Mouse (Mus musculus) cerebellum, postnatal 10 days (tissue): ENCODE data around the gene Klc1.

ENCODE experiments used
- DNase-seq, 2 experiments: peaks; one replicate each; pipeline ENCODE4 v3.0.0; 2021; ENCODE audit warnings: mixed read lengths in 2 of 2

Klc1 gene

DNA sequence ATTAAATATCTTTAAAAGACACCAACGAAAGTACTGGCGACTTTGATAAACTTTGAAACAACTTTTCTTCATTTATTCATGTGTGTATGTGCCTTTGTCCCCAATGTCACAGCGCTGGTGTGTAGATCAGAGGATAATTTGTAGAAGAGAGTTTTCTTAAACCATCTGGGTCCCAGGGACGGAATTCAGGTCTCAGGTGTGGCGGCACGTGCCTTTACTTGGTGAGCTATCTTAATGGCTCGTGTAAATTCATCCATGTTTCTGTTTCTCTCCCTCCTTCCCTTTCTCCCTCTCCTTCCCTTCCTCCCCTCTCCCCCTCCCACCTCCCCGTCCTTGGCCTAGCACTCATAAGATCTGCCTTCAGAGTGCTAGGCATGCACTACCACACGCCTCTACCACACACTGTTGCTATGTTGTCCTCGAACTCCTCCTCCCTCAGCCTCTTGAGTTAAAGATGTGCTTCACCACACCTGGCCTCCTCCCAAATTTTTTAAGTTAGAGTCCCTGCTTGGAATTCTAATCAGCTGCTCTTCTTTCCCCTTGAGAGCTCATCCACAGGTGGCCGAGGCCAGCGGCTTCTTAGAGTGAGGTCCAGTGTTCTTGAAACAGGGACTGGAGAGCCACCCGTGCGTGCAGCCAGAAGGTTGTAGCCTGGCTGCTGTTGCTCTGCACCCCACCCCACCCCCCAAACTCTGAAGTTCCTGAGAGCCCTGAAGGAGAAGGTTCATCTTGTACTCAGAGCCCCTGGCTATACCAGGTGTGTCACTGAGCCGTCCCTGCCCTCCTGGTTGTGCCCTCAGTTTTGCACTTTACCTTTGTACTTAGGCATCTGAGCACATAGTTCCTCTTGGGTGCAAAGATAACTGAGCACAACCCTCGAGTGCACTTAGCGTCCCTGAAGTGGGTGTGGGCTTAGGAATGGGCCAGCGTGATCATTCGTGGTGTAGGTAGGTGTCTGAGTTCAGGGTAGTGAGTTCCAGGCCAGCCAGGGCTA, 56.4 kb downstream of the Klc1 start:
- no peak for DNase-seq

DNA sequence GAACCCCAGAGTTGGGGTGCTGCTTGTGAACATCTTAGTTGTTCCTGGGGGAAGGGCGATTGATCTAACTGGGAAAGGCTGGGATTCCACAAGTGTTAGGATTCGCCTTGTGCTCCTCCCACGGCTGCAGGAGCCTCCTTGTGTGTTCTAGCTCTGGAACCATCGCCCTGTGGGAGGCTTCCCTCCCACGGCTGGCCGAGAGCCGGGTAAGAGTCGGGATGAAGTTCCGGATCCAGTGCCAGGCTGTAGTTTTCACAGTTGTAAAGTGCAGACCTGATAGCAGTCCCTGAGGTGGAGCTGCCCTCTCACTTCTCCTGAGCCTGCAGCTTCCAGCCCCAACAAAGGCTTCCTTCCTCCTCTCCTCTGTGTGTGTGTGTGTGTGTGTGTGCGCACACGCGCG, 57.9 kb downstream of the Klc1 start:
- DNase-seq: no peak

DNA sequence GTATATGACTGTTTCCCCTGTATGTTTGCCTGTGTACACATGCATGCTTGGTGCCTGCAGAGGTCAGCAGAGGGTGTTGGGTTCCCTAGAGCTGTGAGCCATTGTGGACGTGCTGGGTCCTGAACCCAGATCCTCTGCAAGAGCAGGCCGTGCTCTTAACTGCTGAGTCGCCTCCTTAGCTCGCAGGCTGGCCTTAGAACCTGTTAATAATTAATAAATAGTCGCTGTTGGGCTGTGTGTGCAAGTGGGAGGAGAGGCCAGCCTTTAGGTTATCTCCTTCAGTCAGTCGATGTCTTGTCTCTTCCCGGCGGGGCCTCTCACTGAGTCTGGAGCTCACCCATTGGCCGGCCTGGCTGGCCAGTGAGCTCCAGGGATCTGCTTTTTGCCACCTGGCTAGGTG, 58.3 kb downstream of the Klc1 start:
- no peak for DNase-seq

DNA sequence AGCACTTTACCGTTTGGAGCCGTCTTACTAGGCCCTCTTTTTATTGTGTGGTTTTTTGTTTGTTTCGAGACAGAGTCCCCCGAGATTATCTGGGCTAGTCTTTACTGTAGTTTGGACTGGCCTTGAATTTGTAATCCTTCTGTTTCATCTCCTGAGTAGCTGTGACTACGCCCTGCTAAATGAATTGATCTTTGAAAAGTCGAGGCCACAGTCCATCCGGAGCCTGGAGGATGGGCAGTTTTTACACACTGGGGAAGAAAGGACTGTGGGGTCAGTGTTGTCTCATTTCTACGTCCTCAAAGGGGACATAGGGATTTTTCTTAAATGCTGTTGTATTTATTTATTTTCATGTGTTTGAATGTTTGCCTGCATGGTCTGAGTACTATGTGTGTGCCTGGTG, 59.3 kb downstream of the Klc1 start:
- DNase-seq: no peak

DNA sequence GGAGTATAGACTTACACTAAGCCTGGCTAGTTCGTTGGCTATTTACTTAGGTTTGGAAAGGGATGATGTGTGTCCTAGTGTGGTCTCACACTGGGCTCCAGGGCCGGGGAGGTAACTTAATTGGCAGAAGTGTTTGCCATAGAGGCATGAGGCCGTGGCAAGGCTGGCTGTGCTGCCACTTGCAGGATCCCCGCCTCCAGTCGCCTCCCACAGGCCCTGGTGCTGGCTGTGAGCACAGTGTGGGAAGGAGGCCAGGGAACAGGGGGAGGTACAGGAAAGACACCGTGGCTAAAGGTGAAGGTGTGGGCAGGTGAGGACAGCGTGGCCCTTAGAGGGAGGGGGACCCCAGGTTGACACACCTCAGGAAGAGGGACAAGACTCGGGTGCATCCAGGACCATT, 61.3 kb downstream of the Klc1 start:
- DNase-seq: no peak

DNA sequence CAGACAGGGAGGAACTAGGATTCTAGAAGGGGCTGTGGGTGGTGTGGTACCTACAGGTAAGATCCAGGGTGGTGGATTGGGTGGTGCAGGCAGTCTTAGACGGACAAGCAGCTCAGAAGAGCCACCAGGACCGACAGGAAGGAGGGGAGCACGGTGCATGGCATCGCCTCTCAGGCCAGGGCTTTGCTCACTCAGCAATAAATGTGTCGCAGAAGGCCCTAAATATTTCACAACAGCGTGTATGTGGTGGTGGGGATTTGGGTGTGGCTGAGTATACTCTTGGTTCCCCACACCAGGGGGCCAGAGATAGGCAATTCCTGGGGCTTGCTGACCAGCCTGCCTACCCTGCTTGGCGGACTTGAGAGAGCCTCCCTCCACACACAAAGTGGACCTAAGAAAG, 62.1 kb downstream of the Klc1 start:
- no peak for DNase-seq

DNA sequence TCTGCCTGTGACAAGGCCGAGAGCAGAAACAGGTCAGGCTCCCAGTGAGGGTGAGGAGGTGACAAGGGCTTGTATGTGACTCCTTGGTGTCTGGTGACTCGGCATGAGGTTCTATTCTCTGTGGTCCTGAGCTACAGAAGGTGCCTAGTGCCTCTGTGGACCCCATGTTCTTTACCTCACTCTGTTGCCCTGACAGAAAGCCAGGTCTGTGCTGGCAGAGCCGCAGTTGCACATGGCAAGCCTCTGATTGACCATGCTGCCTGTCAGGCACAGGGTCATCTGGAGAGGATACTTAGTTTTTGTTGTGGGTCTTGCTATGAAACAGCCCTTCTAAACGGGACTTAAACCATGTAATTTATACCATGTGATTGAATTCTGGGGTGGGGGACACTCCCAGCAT, 63.3 kb downstream of the Klc1 start:
- DNase-seq: peak; percentile 71 to 80

DNA sequence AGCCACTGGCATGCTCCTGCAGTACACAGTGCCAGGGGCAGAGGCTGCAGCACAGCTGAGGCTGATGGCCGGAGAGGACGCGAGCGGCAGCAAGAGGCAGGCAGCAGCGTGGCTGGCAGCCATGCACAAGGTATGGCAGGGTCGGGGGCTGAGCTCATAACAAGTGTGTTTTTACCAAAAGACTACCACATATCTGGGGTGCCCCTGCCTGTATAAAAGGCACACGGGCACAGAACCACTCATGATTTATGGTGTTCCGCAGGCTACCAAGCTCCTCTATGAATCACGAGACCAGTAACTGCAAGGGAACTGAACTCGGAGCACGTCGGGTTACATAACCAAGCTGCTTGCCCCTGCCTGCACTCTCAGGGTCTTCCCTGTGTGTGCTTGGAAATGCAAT, 68.9 kb downstream of the Klc1 start:
- DNase-seq: peak in 1 of 2 experiments; percentile 26

DNA sequence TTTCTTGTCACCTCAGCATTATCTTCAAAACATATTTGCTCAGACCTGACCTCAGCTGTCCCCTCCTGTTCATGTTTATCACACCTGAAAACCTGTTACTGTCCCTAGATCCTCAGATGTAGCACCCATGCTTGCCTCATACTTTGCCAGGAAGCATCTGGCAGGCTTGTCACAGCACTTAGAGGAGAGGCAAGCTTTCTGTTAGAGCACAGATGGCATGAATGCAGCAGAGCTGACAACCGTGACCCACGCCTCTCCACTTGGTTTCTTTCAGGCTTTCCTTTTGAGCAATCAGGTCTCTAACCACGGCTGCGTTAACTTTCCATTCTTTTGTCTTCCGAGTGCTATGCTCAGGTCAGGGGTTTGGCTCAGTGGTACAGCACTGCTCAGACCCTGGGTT, 70.8 kb downstream of the Klc1 start:
- DNase-seq: peak in 1 of 2 experiments; percentile 46

DNA sequence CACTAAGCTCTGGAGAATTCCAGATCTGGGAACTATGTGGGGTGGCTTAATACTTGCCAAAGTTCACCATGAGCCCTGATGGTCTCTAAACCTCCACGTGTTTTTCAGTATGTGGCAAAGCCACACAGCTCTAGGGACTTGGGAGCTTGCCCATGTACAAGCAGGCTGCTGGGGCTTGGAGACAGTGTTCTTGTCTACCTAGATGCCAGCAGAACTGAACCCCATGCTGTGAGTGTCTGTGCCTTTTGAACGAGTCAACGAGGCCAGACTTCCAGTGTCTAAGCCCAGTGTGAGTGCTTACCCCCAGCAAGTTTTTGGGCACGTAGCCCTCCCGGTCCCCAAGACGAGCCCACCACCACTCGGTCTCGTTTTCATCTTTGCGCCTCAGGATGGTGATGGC, 71.3 kb downstream of the Klc1 start:
- DNase-seq: peak; percentile 81 to 82

DNA sequence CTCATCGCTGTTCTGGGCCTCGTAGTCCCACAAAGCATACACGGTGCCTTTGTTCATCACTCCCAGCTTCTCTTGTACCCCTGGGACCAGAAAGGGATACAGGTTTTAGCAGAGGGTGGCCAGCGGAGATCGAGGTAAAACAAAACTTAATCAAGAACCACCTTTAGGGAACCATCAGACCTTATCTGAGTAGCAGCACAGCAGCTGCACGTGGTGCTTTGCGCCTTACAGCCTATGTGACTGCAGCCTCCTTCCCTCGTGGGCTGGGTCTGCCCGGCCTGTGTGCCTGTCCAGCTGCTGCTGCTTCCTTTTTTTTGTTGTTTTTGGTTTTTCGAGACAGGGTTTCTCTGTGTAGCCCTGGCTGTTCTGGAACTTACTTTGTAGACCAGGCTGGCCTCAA, 71.7 kb downstream of the Klc1 start:
- DNase-seq: no peak

DNA sequence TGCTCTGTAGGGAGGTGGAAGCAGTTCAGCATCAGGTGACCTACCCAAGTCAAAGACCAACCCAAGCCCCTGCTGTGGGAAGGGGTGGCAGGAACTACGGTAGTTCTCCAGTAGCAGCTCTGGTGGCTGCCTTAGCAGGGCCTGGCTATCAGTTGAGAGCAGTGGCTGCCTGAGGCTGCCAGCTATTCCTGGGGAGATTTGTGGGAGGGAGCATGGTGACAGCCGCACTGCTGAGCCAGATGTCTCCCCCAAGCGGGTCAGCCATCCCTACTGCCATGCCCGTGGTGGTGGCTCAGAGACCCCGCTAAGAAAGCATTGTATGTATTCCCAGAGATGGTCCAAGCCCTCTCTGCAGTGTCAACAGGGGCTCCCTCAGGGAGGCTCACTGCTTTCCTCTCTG, 74.0 kb downstream of the Klc1 start:
- DNase-seq: no peak

DNA sequence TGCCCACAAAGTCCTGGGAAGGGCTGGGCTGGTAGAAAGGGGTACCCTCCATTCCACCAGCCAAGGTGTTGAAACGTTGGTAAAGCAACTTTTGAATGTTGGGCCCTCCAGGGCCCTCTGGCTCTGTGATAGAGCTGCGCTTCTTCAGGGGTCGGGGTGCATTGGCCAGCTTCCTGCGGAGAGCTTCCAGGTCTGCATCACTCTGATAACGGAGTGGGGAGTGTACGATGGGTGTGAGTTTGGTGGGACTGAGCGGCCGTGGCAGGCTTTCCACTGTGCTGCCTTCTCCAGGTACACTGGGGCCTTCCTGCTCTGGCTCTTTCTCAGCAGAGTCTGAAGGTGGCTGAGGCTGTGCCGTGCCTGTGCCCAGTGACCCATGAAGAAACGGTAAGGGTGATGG, 74.8 kb downstream of the Klc1 start:
- DNase-seq: no peak

DNA sequence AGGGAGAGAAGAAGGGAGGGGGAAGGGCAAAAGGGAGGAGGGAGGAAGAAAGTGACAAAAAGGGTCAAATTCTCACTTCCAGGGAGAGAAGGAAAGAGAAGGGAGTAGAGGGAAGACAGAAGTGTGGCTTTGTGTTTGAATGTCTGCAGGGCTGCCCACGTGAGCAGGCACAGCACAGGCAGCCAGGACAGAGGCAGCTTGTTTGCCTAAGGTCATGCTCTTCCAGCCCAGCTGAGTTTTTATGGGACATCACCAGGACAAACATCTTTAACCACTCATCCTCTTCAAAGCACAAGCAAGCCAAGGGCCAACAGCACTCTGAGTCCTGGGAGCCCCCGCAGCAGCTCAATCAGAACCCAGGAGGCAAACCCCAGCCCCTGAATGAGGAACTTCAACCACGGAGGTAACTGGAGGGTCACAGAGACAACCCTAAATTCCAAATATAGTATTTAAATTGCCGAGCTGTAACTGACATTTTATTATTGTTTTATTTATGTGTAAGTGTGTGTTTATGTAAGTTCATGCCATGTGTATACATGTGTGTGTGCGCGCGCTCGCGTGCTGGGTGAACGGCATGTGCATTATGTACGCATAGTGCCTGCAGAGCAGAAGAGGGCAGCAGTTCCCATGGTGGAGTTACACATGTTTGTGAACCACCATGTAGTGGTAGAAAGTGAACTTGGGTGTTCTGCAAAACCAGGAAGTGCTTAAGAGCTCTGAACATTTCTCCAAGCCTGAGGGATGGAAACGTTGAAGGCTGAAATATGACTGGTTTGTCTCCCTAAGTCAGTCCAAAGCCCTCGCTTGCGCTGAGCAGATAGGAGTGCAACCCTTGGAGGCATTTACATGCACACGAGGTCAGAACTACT, 84.2 kb downstream of the Klc1 start:
- DNase-seq: no peak

DNA sequence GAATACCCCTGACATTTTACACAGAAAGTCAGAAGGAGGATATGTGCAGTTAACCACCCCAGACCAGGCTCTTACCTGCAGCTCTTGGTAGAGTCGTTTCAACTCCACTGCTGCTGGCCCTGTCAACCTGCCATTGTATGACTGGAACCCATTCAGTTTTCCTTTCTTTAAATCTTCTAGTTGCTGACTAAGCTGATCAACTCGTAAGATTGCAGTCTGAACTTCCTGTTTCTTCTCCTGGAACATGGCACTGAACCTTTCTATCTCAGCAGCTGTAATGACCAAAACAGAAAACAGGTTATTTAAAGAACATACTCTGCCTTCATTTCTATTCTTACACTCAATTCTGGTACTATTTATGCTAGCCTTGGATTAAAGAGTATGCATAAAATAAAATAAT, 84.8 kb downstream of the Klc1 start:
- no peak for DNase-seq

DNA sequence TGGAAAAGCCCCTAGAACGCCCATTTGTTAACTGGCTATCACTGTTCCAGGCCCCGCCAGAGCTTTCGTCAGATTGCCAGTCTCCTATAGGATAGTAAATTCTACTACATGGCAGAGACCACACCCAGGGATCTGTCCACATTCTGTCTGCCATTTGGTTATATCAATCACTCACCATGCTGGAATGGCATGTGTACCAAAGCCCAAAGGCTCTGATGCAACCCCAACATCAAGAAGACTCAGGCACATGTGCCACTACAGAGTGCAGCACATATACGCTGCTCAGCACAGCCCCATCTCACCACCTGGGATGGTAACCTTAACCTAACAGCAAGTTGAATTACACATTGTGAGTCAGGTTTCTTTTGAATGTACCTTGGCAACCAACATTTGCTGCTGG, 87.3 kb downstream of the Klc1 start:
- DNase-seq: no peak

DNA sequence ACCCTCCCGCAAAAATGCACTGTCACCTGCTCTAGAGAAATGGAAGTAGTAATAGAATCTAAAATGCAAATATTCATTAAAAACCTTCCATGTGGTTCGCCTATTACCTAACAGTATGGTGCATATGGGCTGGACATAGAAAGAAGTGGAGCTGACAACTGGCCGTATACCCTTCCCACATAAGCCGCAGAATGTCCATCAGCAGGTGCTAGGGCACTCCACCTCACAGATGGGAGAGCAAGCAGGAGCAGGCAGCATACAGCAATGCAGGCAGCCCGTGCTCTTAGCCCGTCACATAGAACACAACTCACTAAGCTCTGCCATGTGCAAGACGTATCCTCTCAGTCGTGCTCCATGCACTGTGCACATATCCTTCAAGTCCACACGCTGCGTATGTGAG, 88.2 kb downstream of the Klc1 start:
- no peak for DNase-seq

DNA sequence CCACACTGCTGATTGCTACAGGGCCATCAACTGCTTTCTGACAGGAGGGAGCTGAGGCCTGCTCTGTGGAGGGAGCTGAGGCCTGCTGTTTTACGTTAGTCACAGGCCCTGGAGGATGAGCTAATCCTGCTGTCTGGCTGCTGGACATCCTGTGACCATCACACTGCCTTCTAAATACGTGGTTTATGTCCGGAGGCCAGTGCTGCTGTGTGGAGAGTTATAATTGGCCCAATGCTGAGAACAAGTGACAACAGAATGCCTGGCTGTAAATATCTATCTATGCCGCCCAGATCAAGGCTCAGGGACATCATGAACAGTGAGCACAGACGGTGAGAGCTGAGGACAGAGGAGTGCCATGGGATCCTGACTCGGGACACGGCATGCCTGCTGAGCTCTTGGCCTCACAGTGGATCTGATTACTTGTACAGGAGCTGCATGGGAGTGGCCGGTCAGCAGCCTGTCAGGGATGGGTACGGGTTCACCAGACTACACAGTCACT, 89.7 kb downstream of the Klc1 start:
- peak; percentile 46 to 63 for DNase-seq

DNA sequence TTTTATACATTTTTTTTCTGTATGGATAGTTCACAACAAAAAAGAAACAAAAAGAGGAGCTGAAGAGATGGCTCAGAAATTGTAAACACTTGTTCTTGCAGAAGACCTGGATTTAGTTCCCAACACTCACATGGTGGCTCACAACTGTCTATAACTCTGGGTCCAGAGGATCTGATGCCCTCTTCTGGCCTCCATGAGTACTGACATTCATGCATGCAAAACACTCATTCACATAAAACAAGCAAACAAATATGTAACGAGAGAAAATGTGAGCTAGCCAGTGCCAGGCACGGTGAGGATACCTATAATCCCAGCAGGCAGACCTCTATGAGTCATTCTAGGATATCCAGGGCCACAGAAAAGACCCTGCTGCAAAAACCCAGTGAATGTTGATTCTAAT, 92.6 kb downstream of the Klc1 start:
- peak; percentile 24 to 42 for DNase-seq

DNA sequence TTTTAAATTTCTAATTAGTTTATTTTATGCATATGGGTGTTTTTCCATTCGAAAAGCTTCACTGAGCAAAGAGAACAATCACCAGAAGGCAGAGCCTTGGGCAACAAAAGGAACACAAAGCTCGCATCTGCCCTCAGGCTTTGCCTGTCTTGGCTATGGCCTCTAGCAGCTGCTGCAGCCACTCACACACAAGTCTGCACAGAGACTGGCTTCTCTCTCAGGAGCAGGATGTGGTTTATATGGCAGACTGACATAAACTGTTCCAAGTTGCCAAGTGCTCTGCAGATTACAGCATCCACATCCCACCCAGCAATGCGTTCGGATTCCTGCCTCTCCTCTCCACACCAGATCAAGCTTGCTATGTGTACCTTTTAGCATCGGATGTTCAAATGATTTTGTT, 93.1 kb downstream of the Klc1 start:
- peak; percentile 57 for DNase-seq

DNA sequence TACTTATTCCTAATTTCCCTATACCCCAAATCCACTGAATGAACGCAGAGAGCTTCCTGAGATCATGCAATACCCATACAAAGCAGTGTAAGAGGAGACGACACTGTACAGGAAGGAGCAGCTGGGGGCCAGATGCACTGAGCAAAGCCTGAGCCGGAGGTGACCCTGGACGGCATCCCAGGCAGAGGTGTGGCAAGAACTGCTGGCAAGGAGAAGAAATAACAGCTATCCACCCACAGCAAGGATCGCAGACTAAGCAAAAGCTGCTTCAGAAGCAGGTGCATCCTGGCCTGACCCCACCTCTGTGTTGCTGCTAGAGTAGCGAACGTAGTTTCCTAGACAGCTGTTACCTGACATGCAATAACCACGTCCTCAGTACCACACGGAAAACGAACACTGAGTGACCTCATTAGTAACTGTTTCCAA, 94.4 kb downstream of the Klc1 start:
- DNase-seq: peak in 1 of 2 experiments; percentile 28

DNA sequence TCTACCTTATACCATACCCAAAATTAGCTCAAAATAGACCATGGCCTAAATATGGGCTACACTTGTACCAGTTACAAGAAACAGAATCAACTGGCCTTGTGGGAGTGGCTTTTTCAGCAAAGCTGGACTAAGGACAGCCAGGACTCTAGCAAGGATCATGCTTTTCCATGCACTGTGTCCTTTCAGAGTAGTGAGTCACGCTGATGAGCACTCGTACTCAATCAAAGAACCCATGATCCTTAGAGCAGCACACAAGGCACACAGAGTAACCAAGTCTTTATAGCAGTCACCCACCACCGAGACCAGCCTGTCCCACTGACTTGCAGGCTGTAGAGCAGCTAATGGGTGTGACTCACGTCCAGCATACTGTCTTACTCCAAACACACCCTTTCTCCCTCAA, 94.9 kb downstream of the Klc1 start:
- no peak for DNase-seq

DNA sequence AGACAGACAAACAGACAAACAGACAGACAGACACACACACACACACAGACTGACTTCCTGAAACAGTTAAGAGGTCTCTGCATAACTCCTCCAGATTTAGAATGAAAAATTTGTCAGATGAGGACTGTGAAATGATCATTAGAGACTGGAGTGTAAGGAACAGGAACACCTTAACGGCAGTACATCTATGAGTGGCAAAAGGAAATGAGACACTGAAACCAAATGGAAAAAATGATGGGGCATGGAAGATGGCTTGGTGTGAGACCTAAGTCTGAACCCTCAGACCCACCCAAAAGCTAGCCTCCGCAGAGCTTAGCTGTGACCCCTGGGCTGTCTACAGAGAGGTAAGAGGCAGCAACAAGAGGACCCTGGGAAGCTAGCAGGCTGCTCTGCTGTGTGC, 96.8 kb downstream of the Klc1 start:
- DNase-seq: no peak
